Mouse (Mus musculus): ENCODE results near the gene Tmem161a. TPM values are rescaled to one million over a fixed set of nuclear protein-coding genes. Genes with fewer than 3 reads are reported as not detected.

The Tmem161a gene
- polyA plus RNA-seq, 1 experiment = 22.0 TPM

DNA sequence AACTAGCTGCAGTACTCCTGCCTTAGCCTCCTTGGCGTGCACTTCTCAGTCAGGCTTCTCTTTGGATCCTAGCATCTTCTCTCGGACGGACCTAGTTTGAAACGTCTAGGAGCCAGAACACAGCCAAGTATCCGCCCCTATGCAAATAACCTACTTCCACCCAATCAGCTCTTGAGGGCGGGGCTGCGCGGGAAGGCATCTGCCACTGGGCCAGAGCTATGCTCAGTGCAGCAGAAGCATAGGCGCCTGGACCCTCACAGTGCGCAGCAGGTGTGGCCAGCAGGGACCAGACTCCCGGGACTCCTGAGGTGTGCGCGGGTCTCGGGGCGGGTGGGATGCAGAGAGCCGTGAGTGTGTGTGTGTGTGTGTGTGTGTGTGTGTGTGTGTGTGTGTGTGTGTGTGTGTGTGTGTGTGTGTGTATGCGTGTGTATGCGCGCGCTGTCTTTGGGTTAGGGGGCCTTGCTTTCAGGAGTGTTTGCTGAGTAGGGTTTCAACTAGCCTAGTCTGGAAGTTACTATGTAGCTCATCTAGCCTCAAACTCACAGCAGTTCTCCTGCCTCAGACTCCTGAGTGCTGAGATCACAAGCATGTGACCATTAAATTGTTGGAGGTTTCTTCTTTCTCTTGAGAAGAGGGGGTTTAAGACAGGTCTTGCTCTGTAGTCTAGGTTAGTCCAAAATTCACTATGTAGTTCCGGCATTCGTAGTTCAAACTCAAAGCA lies 19.5 kb upstream of the Tmem161a start:
- 18% methylated on average over 22 of the region's 22 CpGs for WGBS
- Histone ChIP-seq H3K27ac (ENCODE audit: control insufficient read depth, insufficient read depth, low read depth, low read length, poor library complexity) (no peak overlapping the region), H3K4me1 (ENCODE audit: control insufficient read depth, insufficient read depth, low read length) (peaks cover 4% of the 10 kb centered on the region), H3K4me3 (replicated peaks; ENCODE audit: control insufficient read depth, low read depth, low read length) (peak overlapping the region; percentile 8)
- TF ChIP-seq CTCF (IDR thresholded peaks at IDR 0.05; ENCODE audit: control insufficient read depth, insufficient read depth, low read length) = no peak
- TF ChIP-seq POLR2A (IDR thresholded peaks at IDR 0.05; ENCODE audit: borderline replicate concordance, control insufficient read depth, low read depth, low read length) = peak; percentile 31; the same call in 1 of the 2 replicates

DNA sequence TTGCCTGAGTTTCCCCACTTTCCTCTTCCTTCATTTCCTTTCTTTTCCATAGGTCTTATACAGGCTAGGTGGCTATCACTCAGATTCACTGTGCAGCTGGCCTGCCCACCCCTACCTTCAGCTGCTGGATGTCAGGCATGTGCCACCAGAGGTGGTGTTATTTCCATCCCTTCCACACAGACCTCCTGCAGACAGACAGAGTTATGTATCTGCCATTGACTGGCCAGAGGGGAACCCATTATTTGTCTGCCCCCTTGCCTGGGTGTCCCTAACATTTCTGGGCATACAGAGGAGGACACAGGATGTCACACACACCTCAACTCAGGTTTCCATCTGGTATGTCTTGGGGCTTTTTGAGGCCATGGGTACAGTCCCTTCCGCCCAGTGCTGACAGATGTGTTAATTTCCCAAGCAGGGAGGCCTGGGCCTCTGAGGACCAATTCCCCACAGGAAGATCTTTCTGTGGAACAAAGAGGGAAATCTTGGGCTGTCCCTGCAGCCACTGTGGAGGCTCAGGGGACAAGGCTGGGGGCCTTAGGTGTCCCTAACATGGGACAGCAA lies 14.8 kb upstream of the Tmem161a start:
- no peak for TF ChIP-seq CTCF (IDR thresholded peaks at IDR 0.05; ENCODE audit: control insufficient read depth, insufficient read depth, low read length)
- TF ChIP-seq POLR2A (IDR thresholded peaks at IDR 0.05; ENCODE audit: borderline replicate concordance, control insufficient read depth, low read depth, low read length) = no peak
- Histone ChIP-seq H3K4me1 (ENCODE audit: control insufficient read depth, insufficient read depth, low read length) (peaks cover 3% of the 10 kb centered on the region), H3K4me3 (replicated peaks; ENCODE audit: control insufficient read depth, low read depth, low read length) (no peak overlapping the region), H3K27ac (ENCODE audit: control insufficient read depth, insufficient read depth, low read depth, low read length, poor library complexity) (no peak overlapping the region)
- 86% methylated on average over 1 of the region's 1 CpGs for WGBS

DNA sequence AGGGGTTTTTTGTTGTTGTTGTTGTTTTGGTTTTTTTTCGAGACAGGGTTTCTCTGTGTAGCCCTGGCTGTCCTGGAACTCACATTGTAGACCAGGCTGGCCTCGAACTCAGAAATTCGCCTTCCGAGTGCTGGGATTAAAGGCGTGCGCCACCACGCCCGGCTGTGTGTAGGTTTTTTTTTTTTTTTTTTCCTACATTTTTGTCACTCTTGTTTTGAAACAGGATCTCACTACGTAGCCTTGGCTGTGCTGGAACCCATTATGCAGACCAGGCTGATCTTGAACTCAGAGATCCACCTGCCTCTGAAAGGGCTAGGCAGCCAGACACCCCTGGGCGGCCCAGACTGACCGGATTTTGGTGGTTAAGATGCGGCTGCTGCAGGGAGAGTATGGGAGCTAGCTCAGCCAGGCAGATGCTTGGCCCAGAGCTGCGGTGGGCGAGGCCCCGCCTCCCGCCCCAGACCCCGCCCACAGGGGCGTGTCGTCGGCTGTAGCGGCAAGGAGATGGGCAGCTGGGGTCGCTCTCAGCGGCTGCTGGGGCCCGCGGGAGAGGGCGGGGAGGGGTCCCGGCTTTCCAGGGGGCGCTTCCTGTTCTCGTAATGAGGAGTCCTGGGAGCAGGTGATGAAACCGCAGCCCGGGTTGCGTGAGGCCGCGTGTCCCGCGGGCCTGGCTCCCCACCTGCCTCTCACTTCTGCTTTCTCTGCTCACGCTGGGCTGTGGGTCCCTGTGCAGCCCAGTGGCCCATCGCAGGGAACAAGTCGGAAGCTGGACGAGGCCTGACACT lies 13.9 kb upstream of the Tmem161a start:
- Histone ChIP-seq H3K4me1 (ENCODE audit: control insufficient read depth, insufficient read depth, low read length) (peaks cover 2% of the 10 kb centered on the region), H3K27ac (ENCODE audit: control insufficient read depth, insufficient read depth, low read depth, low read length, poor library complexity) (peak overlapping the region; percentile 27), H3K4me3 (replicated peaks; ENCODE audit: control insufficient read depth, low read depth, low read length) (peak overlapping the region; percentile 21)
- no peak for TF ChIP-seq CTCF (IDR thresholded peaks at IDR 0.05; ENCODE audit: control insufficient read depth, insufficient read depth, low read length)
- no peak for TF ChIP-seq POLR2A (IDR thresholded peaks at IDR 0.05; ENCODE audit: borderline replicate concordance, control insufficient read depth, low read depth, low read length)
- 4% methylated on average over 40 of the region's 40 CpGs for WGBS

DNA sequence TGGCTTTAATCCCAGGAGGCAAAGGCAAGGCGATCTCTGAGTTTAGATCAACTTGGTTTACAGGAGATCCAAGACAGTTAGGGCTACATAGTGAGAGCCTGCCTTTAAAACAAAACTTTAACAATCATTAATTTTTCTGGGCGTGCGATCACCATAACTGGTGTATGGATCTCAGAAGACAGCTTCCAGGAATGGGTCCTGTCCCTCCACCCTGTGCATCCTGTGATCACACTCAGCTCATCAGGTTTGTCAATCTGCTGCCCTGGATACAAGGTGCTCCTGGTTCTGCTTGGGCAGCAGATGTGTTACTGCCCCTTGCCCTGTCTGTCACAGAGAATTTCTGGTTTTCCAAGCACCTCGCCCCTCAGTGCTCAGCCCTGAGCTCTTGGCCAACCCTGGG lies 12.9 kb upstream of the Tmem161a start:
- 77% methylated on average over 4 of the region's 4 CpGs for WGBS
- Histone ChIP-seq H3K4me1 (ENCODE audit: control insufficient read depth, insufficient read depth, low read length) (peaks cover 2% of the 10 kb centered on the region), H3K27ac (ENCODE audit: control insufficient read depth, insufficient read depth, low read depth, low read length, poor library complexity) (no peak overlapping the region), H3K4me3 (replicated peaks; ENCODE audit: control insufficient read depth, low read depth, low read length) (no peak overlapping the region)
- no peak for TF ChIP-seq CTCF (IDR thresholded peaks at IDR 0.05; ENCODE audit: control insufficient read depth, insufficient read depth, low read length)
- TF ChIP-seq POLR2A (IDR thresholded peaks at IDR 0.05; ENCODE audit: borderline replicate concordance, control insufficient read depth, low read depth, low read length) = no peak

DNA sequence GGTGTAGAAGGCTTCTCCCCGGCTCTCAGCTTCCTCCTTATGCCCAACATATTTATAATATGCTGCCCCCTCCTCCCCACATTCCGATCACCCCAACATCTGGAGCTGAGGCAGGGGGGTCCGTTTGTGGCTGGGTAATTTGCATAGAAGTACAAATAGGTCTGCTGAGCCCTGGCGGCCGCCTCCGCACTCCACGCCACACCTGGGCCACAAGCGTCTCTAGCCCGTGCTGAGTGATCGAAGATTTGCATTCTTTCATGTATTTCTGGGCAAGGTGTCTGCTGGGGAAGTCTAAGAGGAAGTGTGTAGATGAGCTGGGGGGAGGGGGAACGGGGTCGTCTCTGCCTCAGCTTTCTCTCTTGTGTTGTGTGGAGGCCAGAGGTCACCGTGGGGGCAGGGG lies 12.1 kb upstream of the Tmem161a start:
- TF ChIP-seq CTCF (IDR thresholded peaks at IDR 0.05; ENCODE audit: control insufficient read depth, insufficient read depth, low read length) (no peak), POLR2A (IDR thresholded peaks at IDR 0.05; ENCODE audit: borderline replicate concordance, control insufficient read depth, low read depth, low read length) (no peak)
- H3K4me1 ChIP-seq (ENCODE audit: control insufficient read depth, insufficient read depth, low read length) = peaks cover 2% of the 10 kb centered on the region
- no peak overlapping the region for H3K4me3 ChIP-seq (replicated peaks; ENCODE audit: control insufficient read depth, low read depth, low read length)
- H3K27ac ChIP-seq (ENCODE audit: control insufficient read depth, insufficient read depth, low read depth, low read length, poor library complexity) = no peak overlapping the region
- WGBS = 25% methylated on average over 13 of the region's 13 CpGs

DNA sequence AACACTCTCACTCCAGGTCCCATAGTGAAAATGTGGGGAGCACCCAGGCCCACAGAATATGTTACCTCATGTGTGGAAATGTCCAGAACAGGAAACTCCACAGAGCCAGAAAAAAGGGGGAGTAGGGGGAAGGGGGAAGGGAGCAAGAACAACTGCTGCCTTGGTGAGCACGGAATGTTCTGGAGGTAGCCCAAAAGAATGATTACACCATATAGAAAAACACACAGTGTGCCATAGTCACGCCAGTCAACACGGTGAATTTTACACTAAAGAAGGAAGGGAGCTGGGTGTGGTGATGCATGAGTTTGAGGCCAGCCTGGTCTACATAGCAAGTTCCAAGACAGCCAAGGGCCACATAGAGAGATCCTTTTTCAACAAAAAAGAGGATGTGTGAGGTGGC lies 8.8 kb upstream of the Tmem161a start:
- TF ChIP-seq POLR2A (IDR thresholded peaks at IDR 0.05; ENCODE audit: borderline replicate concordance, control insufficient read depth, low read depth, low read length) = no peak
- WGBS = 74% methylated on average over 3 of the region's 3 CpGs
- Histone ChIP-seq H3K4me1 (ENCODE audit: control insufficient read depth, insufficient read depth, low read length) (no peaks in the 10 kb centered on the region; the same call in 1 of the 2 replicates), H3K27ac (ENCODE audit: control insufficient read depth, insufficient read depth, low read depth, low read length, poor library complexity) (no peak overlapping the region), H3K4me3 (replicated peaks; ENCODE audit: control insufficient read depth, low read depth, low read length) (no peak overlapping the region)

DNA sequence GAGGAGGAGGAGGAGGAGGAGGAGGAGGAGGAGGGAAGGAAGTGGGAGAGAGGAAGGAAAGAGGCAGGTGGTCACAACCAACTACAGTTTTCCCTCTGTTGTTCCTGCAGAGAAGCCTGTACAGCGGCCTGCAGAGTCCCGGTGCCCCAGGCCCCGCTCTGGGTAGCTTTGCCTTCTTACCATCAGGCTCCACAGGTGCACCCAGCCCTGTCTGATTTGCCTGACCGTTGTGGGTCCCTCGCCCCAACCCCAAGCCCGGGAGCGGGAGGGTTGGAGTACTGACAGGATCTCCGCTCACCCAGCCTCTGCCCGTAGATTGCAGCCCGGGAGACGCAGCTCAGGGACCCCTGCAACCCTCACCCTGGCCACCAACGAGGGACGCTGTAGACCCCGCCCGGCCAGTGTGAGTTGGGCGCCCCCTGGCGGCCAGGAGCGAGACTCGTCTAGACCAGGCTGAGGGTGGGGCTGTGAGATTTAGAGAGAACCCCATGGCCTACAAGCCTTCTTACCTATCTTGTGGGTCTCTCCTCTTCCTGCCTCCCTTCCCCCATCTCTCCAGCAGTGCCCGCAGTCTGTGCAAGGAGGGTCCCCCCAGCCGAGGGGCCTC lies 5.5 kb upstream of the Tmem161a start:
- no peak overlapping the region for H3K27ac ChIP-seq (ENCODE audit: control insufficient read depth, insufficient read depth, low read depth, low read length, poor library complexity)
- no peak overlapping the region for H3K4me3 ChIP-seq (replicated peaks; ENCODE audit: control insufficient read depth, low read depth, low read length)
- H3K4me1 ChIP-seq (ENCODE audit: control insufficient read depth, insufficient read depth, low read length) = peaks cover 1% of the 10 kb centered on the region; the same call in 1 of the 2 replicates
- 1% methylated on average over 21 of the region's 21 CpGs for WGBS
- TF ChIP-seq POLR2A (IDR thresholded peaks at IDR 0.05; ENCODE audit: borderline replicate concordance, control insufficient read depth, low read depth, low read length) (peak; percentile 17; the same call in 1 of the 2 replicates), CTCF (IDR thresholded peaks at IDR 0.05; ENCODE audit: control insufficient read depth, insufficient read depth, low read length) (peak; percentile 91)

DNA sequence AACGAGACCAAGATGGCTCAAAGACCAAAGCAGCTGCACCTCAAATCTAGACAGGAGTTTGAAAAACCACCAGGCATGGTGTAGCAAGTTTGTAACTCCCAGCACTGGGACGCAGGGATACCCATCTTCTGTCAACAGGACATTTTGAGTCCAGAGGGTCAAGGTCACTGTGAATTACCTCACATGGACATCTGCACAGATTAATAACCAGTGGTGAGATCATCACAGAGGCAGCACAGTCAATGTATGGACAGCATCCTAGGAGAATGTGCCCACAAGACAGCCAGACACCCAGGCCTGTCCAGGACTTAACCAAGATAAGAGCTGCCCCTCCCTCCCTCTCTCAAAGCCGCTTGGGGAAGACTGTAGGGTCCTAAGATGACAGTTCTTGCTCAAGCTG lies 2.0 kb upstream of the Tmem161a start:
- Histone ChIP-seq H3K4me1 (ENCODE audit: control insufficient read depth, insufficient read depth, low read length) (peaks cover 4% of the 10 kb centered on the region; the same call in 1 of the 2 replicates), H3K27ac (ENCODE audit: control insufficient read depth, insufficient read depth, low read depth, low read length, poor library complexity) (no peak overlapping the region)
- WGBS = 76% methylated on average over 3 of the region's 3 CpGs

More for the DNA sequence above, 2.0 kb upstream of the Tmem161a start:
- H3K4me3 ChIP-seq (replicated peaks; ENCODE audit: control insufficient read depth, low read depth, low read length) = no peak overlapping the region
- no peak for TF ChIP-seq CTCF (IDR thresholded peaks at IDR 0.05; ENCODE audit: control insufficient read depth, insufficient read depth, low read length)
- TF ChIP-seq POLR2A (IDR thresholded peaks at IDR 0.05; ENCODE audit: borderline replicate concordance, control insufficient read depth, low read depth, low read length) = no peak

Measured in bone marrow, adult 2 months (tissue).